Mouse (Mus musculus): ENCODE measurements around the gene Glis3. TPM values are rescaled to one million over a fixed set of nuclear protein-coding genes. Genes with fewer than 3 reads are reported as not detected.

The Glis3 gene
- polyA plus RNA-seq, 1 experiment from 2014 or later, result 7.9 TPM

- Histone ChIP-seq H3K9ac (ENCODE audit: low read depth, low read length) (no peak overlapping the region), H3K27ac (ENCODE audit: low read depth, low read length) (no peak overlapping the region), H3K4me2 (replicated peaks; ENCODE audit: low read depth, low read length) (no peak overlapping the region), H3K27me3 (ENCODE audit: control insufficient read depth, insufficient read depth, low read length) (no peaks in the 10 kb centered on the region), H3K9me3 (ENCODE audit: control insufficient read depth, low read length) (no peaks in the 10 kb centered on the region), H3K4me1 (ENCODE audit: control insufficient read depth, insufficient read depth, low read length) (0 out of 2 replicates have a peak, but pooled peaks cover 5% of the 10 kb centered on the region), H3K36me3 (ENCODE audit: control insufficient read depth, insufficient read depth, low read length) (no peaks in the 10 kb centered on the region), H3K4me3 (ENCODE audit: low read length) (no peak overlapping the region)
- no peak for ATAC-seq (ENCODE audit: low FRiP score, low TSS enrichment)
- 75% methylated on average over 8 of the region's 8 CpGs for WGBS
Observed at GRCm38 (mm10) chr19:28493605-28494260, 186.1 kb downstream of the Glis3 start.

GRCm38 (mm10) chr19:28478055-28478454 lies 201.8 kb downstream of the Glis3 start:
- Histone ChIP-seq H3K9ac (ENCODE audit: low read depth, low read length) (no peak overlapping the region), H3K9me3 (ENCODE audit: control insufficient read depth, low read length) (no peaks in the 10 kb centered on the region), H3K4me2 (replicated peaks; ENCODE audit: low read depth, low read length) (no peak overlapping the region)

GRCm38 (mm10) chr19:28477326-28477863 lies 202.5 kb downstream of the Glis3 start:
- H3K27ac ChIP-seq (ENCODE audit: low read depth, low read length), result no peak overlapping the region
- ATAC-seq (ENCODE audit: low FRiP score, low TSS enrichment), result no peak
- no peaks in the 10 kb centered on the region for H3K36me3 ChIP-seq (ENCODE audit: control insufficient read depth, insufficient read depth, low read length)
- H3K4me1 ChIP-seq (ENCODE audit: control insufficient read depth, insufficient read depth, low read length), result no peaks in the 10 kb centered on the region
- no peak overlapping the region for H3K9ac ChIP-seq (ENCODE audit: low read depth, low read length)
- H3K9me3 ChIP-seq (ENCODE audit: control insufficient read depth, low read length), result no peaks in the 10 kb centered on the region
- H3K27me3 ChIP-seq (ENCODE audit: control insufficient read depth, insufficient read depth, low read length), result no peaks in the 10 kb centered on the region
- H3K4me2 ChIP-seq (replicated peaks; ENCODE audit: low read depth, low read length), result no peak overlapping the region
- WGBS, result 55% methylated on average over 6 of the region's 6 CpGs
- H3K4me3 ChIP-seq (ENCODE audit: low read length), result no peak overlapping the region

More at GRCm38 (mm10) chr19:28478055-28478454, 201.8 kb downstream of the Glis3 start:
- no peaks in the 10 kb centered on the region for H3K4me1 ChIP-seq (ENCODE audit: control insufficient read depth, insufficient read depth, low read length)
- H3K27me3 ChIP-seq (ENCODE audit: control insufficient read depth, insufficient read depth, low read length), result no peaks in the 10 kb centered on the region
- H3K4me3 ChIP-seq (ENCODE audit: low read length), result no peak overlapping the region
- H3K27ac ChIP-seq (ENCODE audit: low read depth, low read length), result no peak overlapping the region
- ATAC-seq (ENCODE audit: low FRiP score, low TSS enrichment), result no peak
- WGBS, result 93% methylated on average over 6 of the region's 6 CpGs
- H3K36me3 ChIP-seq (ENCODE audit: control insufficient read depth, insufficient read depth, low read length), result no peaks in the 10 kb centered on the region

DNA sequence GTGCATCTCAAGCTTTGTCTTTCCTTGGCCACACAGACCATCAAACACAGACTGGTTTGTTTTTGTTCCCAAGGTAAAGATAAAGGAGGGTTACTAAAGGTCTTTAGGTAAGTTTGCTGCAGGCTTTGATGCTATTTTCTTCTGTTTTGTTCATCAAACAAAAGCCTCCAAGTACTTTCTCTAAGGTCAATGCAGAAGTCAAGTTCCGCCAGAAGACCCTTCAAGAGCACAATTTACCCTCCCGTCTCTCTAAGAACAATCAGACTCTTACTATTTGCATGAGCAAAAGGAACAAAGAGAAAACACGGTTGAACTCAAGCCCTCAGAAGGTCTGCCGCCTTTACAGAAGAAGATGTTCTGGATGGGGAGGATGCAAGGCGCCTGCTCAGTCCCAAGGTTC lies 206.3 kb downstream of the Glis3 start:
- Histone ChIP-seq H3K4me3 (ENCODE audit: low read length) (no peak overlapping the region), H3K27me3 (ENCODE audit: control insufficient read depth, insufficient read depth, low read length) (no peaks in the 10 kb centered on the region), H3K4me1 (ENCODE audit: control insufficient read depth, insufficient read depth, low read length) (no peaks in the 10 kb centered on the region), H3K9ac (ENCODE audit: low read depth, low read length) (no peak overlapping the region), H3K4me2 (replicated peaks; ENCODE audit: low read depth, low read length) (no peak overlapping the region), H3K9me3 (ENCODE audit: control insufficient read depth, low read length) (no peaks in the 10 kb centered on the region), H3K36me3 (ENCODE audit: control insufficient read depth, insufficient read depth, low read length) (no peaks in the 10 kb centered on the region), H3K27ac (ENCODE audit: low read depth, low read length) (no peak overlapping the region)
- ATAC-seq (ENCODE audit: low FRiP score, low TSS enrichment), result no peak
- WGBS, result 88% methylated on average over 5 of the region's 5 CpGs

GRCm38 (mm10) chr19:28471144-28471543 lies 208.7 kb downstream of the Glis3 start:
- WGBS, result 72% methylated on average over 6 of the region's 8 CpGs
- Histone ChIP-seq H3K27ac (ENCODE audit: low read depth, low read length) (no peak overlapping the region), H3K27me3 (ENCODE audit: control insufficient read depth, insufficient read depth, low read length) (no peaks in the 10 kb centered on the region), H3K4me3 (ENCODE audit: low read length) (no peak overlapping the region), H3K36me3 (ENCODE audit: control insufficient read depth, insufficient read depth, low read length) (no peaks in the 10 kb centered on the region), H3K9me3 (ENCODE audit: control insufficient read depth, low read length) (no peaks in the 10 kb centered on the region), H3K9ac (ENCODE audit: low read depth, low read length) (no peak overlapping the region), H3K4me1 (ENCODE audit: control insufficient read depth, insufficient read depth, low read length) (no peaks in the 10 kb centered on the region), H3K4me2 (replicated peaks; ENCODE audit: low read depth, low read length) (no peak overlapping the region)
- ATAC-seq (ENCODE audit: low FRiP score, low TSS enrichment), result no peak

DNA sequence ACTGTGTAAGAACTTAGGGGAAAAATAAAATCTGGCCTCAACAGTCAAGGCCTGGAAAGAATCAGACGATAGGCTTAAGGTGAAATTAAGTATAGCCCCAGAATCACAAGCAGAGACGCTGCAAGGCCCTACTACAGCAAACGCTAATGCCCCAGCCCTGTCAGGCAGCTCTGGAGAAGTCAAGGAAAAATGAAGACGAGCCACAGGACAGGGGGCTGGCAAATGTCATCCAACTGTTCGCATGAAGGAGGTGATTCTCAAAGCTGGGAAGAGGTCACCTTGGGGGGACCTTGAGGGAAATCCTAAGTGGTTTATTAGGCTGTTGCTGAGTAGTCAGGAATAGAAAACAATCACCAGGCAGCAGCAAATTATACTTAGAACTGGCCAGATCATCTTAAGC lies 214.1 kb downstream of the Glis3 start:
- Histone ChIP-seq H3K9me3 (ENCODE audit: control insufficient read depth, low read length) (no peaks in the 10 kb centered on the region), H3K4me3 (ENCODE audit: low read length) (no peak overlapping the region), H3K27ac (ENCODE audit: low read depth, low read length) (no peak overlapping the region), H3K36me3 (ENCODE audit: control insufficient read depth, insufficient read depth, low read length) (no peaks in the 10 kb centered on the region), H3K4me2 (replicated peaks; ENCODE audit: low read depth, low read length) (no peak overlapping the region), H3K27me3 (ENCODE audit: control insufficient read depth, insufficient read depth, low read length) (no peaks in the 10 kb centered on the region), H3K4me1 (ENCODE audit: control insufficient read depth, insufficient read depth, low read length) (no peaks in the 10 kb centered on the region), H3K9ac (ENCODE audit: low read depth, low read length) (no peak overlapping the region)
- WGBS, result 77% methylated on average over 5 of the region's 5 CpGs
- ATAC-seq (ENCODE audit: low FRiP score, low TSS enrichment), result no peak

GRCm38 (mm10) chr19:28454331-28454730 lies 225.5 kb downstream of the Glis3 start:
- Histone ChIP-seq H3K4me1 (ENCODE audit: control insufficient read depth, insufficient read depth, low read length) (peaks cover 2% of the 10 kb centered on the region; the same call in 1 of the 2 replicates), H3K9ac (ENCODE audit: low read depth, low read length) (no peak overlapping the region), H3K27ac (ENCODE audit: low read depth, low read length) (no peak overlapping the region), H3K4me2 (replicated peaks; ENCODE audit: low read depth, low read length) (no peak overlapping the region), H3K4me3 (ENCODE audit: low read length) (no peak overlapping the region), H3K27me3 (ENCODE audit: control insufficient read depth, insufficient read depth, low read length) (no peaks in the 10 kb centered on the region), H3K9me3 (ENCODE audit: control insufficient read depth, low read length) (no peaks in the 10 kb centered on the region), H3K36me3 (ENCODE audit: control insufficient read depth, insufficient read depth, low read length) (no peaks in the 10 kb centered on the region)
- WGBS, result 90% methylated on average over 8 of the region's 8 CpGs
- no peak for ATAC-seq (ENCODE audit: low FRiP score, low TSS enrichment)

DNA sequence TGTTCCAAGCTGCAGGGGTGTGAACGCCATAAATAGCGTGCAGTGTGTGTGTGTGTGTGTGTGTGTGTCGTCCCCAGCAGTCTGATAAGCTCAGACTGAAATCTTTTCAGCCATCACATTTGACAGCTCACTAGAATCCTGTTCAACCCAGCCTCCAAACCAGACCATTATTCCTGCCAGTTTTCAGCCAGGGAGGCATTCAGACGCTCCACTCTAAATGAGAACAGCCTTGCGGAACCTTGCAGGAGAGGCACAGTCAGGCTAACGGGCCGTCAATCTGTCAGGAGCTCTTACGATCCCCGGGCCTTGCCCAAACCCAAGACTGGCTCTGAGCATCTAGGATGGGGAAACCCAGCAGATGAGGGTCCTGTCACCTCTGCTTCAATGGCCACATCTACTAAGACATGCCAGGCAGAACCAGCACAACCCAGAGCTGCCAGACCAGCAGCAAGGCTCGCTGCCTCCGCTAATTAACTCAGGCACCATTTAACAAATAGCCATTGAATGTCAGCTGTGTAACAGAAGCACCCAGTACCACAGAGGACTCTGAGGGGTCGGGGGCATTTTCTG lies 226.8 kb downstream of the Glis3 start:
- Histone ChIP-seq H3K4me3 (ENCODE audit: low read length) (no peak overlapping the region), H3K27ac (ENCODE audit: low read depth, low read length) (no peak overlapping the region), H3K9me3 (ENCODE audit: control insufficient read depth, low read length) (no peaks in the 10 kb centered on the region), H3K9ac (ENCODE audit: low read depth, low read length) (no peak overlapping the region), H3K4me1 (ENCODE audit: control insufficient read depth, insufficient read depth, low read length) (peaks cover 6% of the 10 kb centered on the region; the same call in 1 of the 2 replicates), H3K4me2 (replicated peaks; ENCODE audit: low read depth, low read length) (no peak overlapping the region), H3K27me3 (ENCODE audit: control insufficient read depth, insufficient read depth, low read length) (no peaks in the 10 kb centered on the region), H3K36me3 (ENCODE audit: control insufficient read depth, insufficient read depth, low read length) (no peaks in the 10 kb centered on the region)
- ATAC-seq (ENCODE audit: low FRiP score, low TSS enrichment), result no peak
- WGBS, result 30% methylated on average over 12 of the region's 12 CpGs

GRCm38 (mm10) chr19:28448811-28449210 lies 231.1 kb downstream of the Glis3 start:
- Histone ChIP-seq H3K27ac (ENCODE audit: low read depth, low read length) (no peak overlapping the region), H3K36me3 (ENCODE audit: control insufficient read depth, insufficient read depth, low read length) (no peaks in the 10 kb centered on the region), H3K4me1 (ENCODE audit: control insufficient read depth, insufficient read depth, low read length) (0 out of 2 replicates have a peak, but pooled peaks cover 3% of the 10 kb centered on the region), H3K27me3 (ENCODE audit: control insufficient read depth, insufficient read depth, low read length) (no peaks in the 10 kb centered on the region), H3K9ac (ENCODE audit: low read depth, low read length) (no peak overlapping the region), H3K4me3 (ENCODE audit: low read length) (no peak overlapping the region), H3K9me3 (ENCODE audit: control insufficient read depth, low read length) (no peaks in the 10 kb centered on the region), H3K4me2 (replicated peaks; ENCODE audit: low read depth, low read length) (no peak overlapping the region)
- ATAC-seq (ENCODE audit: low FRiP score, low TSS enrichment), result no peak
- 67% methylated on average over 4 of the region's 4 CpGs for WGBS

All from kidney, embryonic 14.5 days (tissue).